Mouse (Mus musculus) pancreas, adult 10 weeks (tissue): ENCODE data around the gene Gnb2. TPM values are rescaled to one million over a fixed set of nuclear protein-coding genes. Genes with fewer than 3 reads are reported as not detected.

Source experiments
- polyA plus RNA-seq: library from polyadenylated mRNA; stranded (reverse); fragments of 350-450 nt; fragmentation: Illumina TruSeq; extraction: RNeasy Lipid Tissue Mini Kit (QIAGEN cat#74804); gene quantifications from one replicate; pipeline ENCODE4 v1.2.3, GENCODE M21; 2015; ENCODE audit warnings: low read depth, low replicate concordance; ENCODE audit not compliant: insufficient read depth

Gene Gnb2
- polyA plus RNA-seq: 138 TPM

GRCm38 (mm10) chr5:137533117-137533827, at the start of gene Gnb2, which contains the start of gene Epo:
Gene Gnb2, minus strand, starts transcription at chr5:137533510.
Gene Epo, minus strand, starts transcription at chr5:137533242.

GRCm38 (mm10) chr5:137569665-137570064, 36.4 kb upstream of the Gnb2 start, which contains the start of gene Tfr2:
Gene Tfr2, plus strand, starts transcription at chr5:137569840.

GRCm38 (mm10) chr5:137553411-137553837, 20.1 kb upstream of the Gnb2 start, which contains the start of gene Actl6b:
Gene Actl6b, plus strand, starts transcription at chr5:137553517.

GRCm38 (mm10) chr5:137518436-137518835, 14.9 kb downstream of the Gnb2 start, which contains the start of gene Gigyf1:
Gene Gigyf1, plus strand, starts transcription at chr5:137518548.

GRCm38 (mm10) chr5:137501709-137502666, 31.3 kb downstream of the Gnb2 start, which contains the start of gene Pop7:
Gene Pop7, minus strand, starts transcription at chr5:137502518.

Other genes starting within 250 kb of the Gnb2 start
- gene Ache, start 246.0 kb downstream of the Gnb2 start, polyA plus RNA-seq: 3.5 TPM
- gene Ufsp1, start 238.9 kb downstream of the Gnb2 start, polyA plus RNA-seq: 2.3 TPM
- gene Srrt, start 225.8 kb downstream of the Gnb2 start, polyA plus RNA-seq: 77.8 TPM
- gene Trip6, start 219.1 kb downstream of the Gnb2 start, polyA plus RNA-seq: 8.1 TPM
- gene Slc12a9, start 199.9 kb downstream of the Gnb2 start, polyA plus RNA-seq: 8.2 TPM
- gene Ephb4, start 183.4 kb downstream of the Gnb2 start, polyA plus RNA-seq: 15.6 TPM
- 0.06 TPM for gene Zan, start 56.4 kb downstream of the Gnb2 start, polyA plus RNA-seq
- gene Pop7, start 31.0 kb downstream of the Gnb2 start, polyA plus RNA-seq: 3.0 TPM
- 8.7 TPM for gene Gigyf1, start 15.0 kb downstream of the Gnb2 start, polyA plus RNA-seq
- not detected for gene Epo, start 268 bp downstream of the Gnb2 start, polyA plus RNA-seq
- gene Actl6b, start 20.0 kb upstream of the Gnb2 start, polyA plus RNA-seq: 3.0 TPM
- gene Tfr2, start 36.3 kb upstream of the Gnb2 start, polyA plus RNA-seq: not detected
- 12.9 TPM for gene Mospd3, start 67.5 kb upstream of the Gnb2 start, polyA plus RNA-seq
- 52.4 TPM for gene Pcolce, start 80.3 kb upstream of the Gnb2 start, polyA plus RNA-seq
- gene Fbxo24, start 95.5 kb upstream of the Gnb2 start, polyA plus RNA-seq: not detected
- 5.2 TPM for gene Lrch4, start 95.6 kb upstream of the Gnb2 start, polyA plus RNA-seq
- 8.8 TPM for gene Gm20605, start 95.7 kb upstream of the Gnb2 start, polyA plus RNA-seq
- gene Sap25, start 107.8 kb upstream of the Gnb2 start, polyA plus RNA-seq: 41.3 TPM
- 0.57 TPM for gene Irs3, start 112.2 kb upstream of the Gnb2 start, polyA plus RNA-seq
- gene Agfg2, start 151.2 kb upstream of the Gnb2 start, polyA plus RNA-seq: 3.9 TPM
- 1.2 TPM for gene Nyap1, start 208.1 kb upstream of the Gnb2 start, polyA plus RNA-seq
- 16.1 TPM for gene Tsc22d4, start 212.2 kb upstream of the Gnb2 start, polyA plus RNA-seq
- gene Ppp1r35, start 245.3 kb upstream of the Gnb2 start, polyA plus RNA-seq: 6.1 TPM